Mouse (Mus musculus) megakaryocyte, embryonic 14.5 days (primary cell): Measurements from ENCODE around the gene Cdkn2a.

ENCODE experiments used
- FLI1 ChIP-seq: IDR thresholded peaks from 2 replicates; pipeline ENCODE4 v1.6.1; 2012; ENCODE audit warnings: low read length, inconsistent platforms, mixed read lengths
- GATA1 ChIP-seq: IDR thresholded peaks from 3 replicates; pipeline ENCODE4 v1.6.1; 2012; ENCODE audit warnings: mixed read lengths, low read length, inconsistent platforms, borderline replicate concordance

GRCm38 (mm10) chr4:89286566-89286965 is 7.9 kb downstream of the Cdkn2a start:
- TF ChIP-seq GATA1 (no peak), FLI1 (no peak)
